Mouse (Mus musculus) G1E-ER4 (cell line): ENCODE results near the gene Mill2. TPM values are rescaled to one million over a fixed set of nuclear protein-coding genes. Genes with fewer than 3 reads are reported as not detected.

Source experiments
- GATA1 ChIP-seq: IDR thresholded peaks from one replicate; pipeline ENCODE4 v1.8.0; 2012; ENCODE audit warnings: low read length, inconsistent platforms
- polyA plus RNA-seq: library from polyadenylated mRNA; stranded (reverse); fragments of >175 nt; gene quantifications from 2 replicates; pipeline ENCODE4 v1.2.3, GENCODE M21; 2012

Mill2 gene
- polyA plus RNA-seq, 1 experiment, result not detected

GRCm38 (mm10) chr7:18900513-18900912, 60.7 kb downstream of the Mill2 start:
- TF ChIP-seq GATA1, result no peak

DNA sequence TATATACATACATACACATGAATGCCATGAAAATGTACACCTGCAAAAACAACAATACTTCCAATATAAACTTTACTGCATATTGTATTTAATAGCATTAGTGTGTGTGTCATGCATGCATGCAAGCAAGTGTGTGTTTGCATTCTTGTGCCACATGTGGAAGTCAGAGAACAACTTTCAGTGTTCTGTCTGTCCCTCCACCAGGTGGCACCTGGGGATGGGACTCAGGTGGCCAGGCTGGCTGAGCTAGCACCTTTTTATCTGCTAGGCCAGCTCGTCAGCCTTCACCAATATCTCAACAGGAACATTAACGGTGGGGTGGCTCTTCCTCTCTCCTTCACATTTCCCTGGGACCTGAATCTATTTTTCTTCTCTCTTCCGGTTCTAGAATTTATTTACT, 62.7 kb downstream of the Mill2 start:
- TF ChIP-seq GATA1, result no peak

DNA sequence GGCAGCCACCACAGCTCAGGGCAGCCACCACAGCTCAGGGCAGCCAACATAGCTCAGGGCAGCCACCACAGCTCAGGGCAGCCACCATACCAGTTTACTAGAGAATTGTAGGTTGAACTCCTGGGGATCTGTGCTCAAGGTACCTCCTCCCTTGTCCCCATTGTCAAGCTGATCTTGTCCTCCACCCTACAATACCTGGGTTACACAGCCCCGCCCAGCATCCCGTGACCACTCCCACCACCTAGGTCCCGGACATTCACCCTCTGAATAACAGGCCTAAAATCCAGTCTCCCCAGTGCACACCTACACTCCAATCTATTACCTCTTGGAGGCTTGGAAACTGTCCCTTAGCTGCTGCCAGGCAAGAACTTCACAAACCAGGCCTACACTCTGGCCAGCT, 65.2 kb downstream of the Mill2 start:
- TF ChIP-seq GATA1, result no peak

GRCm38 (mm10) chr7:18909797-18910196, 70.0 kb downstream of the Mill2 start:
- TF ChIP-seq GATA1, result no peak

DNA sequence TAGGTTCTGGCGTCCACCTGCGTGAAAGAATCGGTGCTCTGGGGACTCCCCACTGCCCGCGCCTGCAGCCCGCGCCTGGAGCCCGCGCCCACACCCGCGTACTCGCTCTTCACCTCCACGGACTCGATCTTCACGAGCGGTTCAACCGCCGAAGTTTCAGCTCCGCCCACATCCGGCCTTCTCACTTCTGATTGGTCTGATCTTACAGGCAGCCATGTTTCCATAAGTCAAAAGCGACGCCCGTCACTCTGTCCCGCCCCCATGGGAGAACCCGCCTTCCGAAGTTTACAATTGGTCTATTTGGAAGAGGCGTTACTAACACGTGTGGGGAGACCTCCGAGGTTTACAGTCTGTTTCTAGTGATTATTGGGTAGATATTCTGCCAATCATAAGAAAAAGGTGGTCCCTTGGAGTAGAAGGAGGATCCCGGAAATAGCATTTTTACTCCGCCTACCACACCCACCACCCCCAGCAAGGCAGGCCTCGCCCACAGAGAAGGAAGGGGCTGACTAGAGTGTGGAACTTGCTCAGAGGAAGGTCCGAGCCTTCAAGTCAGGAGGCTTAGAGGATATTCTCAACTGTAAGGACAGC, 70.6 kb downstream of the Mill2 start, which contains the start of gene Ccdc61:
Gene Ccdc61 (minus strand): TSS at position 175 of the 591 bp plus-strand sequence.
- no peak for TF ChIP-seq GATA1

Other genes starting within 250 kb of the Mill2 start
- not detected in 2 replicates for gene Psg23, start 223.5 kb upstream of the Mill2 start, polyA plus RNA-seq
- gene Psg21, start 183.2 kb upstream of the Mill2 start, polyA plus RNA-seq, result not detected in 2 replicates
- gene Psg20, start 153.8 kb upstream of the Mill2 start, polyA plus RNA-seq, result not detected in 2 replicates
- not detected in 2 replicates for gene Psg22, start 121.9 kb upstream of the Mill2 start, polyA plus RNA-seq
- not detected in 2 replicates for gene Psg19, start 41.4 kb upstream of the Mill2 start, polyA plus RNA-seq
- gene Psg17, start 18.4 kb upstream of the Mill2 start, polyA plus RNA-seq, result not detected in 2 replicates
- not detected in 2 replicates for gene Pglyrp1, start 31.4 kb downstream of the Mill2 start, polyA plus RNA-seq
- 81.8 and 103 TPM in 2 replicates for gene Ccdc61, start 70.4 kb downstream of the Mill2 start, polyA plus RNA-seq
- gene Nova2, start 85.9 kb downstream of the Mill2 start, polyA plus RNA-seq, result not detected in 2 replicates
- gene Nanos2, start 147.4 kb downstream of the Mill2 start, polyA plus RNA-seq, result not detected in 2 replicates
- 32.1 and 38.6 TPM in 2 replicates for gene Mypop, start 151.3 kb downstream of the Mill2 start, polyA plus RNA-seq
- 175 and 217 TPM in 2 replicates for gene Irf2bp1, start 164.1 kb downstream of the Mill2 start, polyA plus RNA-seq
- gene Foxa3, start 183.6 kb downstream of the Mill2 start, polyA plus RNA-seq, result 0.04 TPM in 1 of 2 replicates, not detected in the other
- gene Sympk, start 184.4 kb downstream of the Mill2 start, polyA plus RNA-seq, result 336 and 348 TPM in 2 replicates
- 0.04 and 0.06 TPM in 2 replicates for gene Rsph6a, start 214.7 kb downstream of the Mill2 start, polyA plus RNA-seq
- 170 and 197 TPM in 2 replicates for gene Dmwd, start 236.3 kb downstream of the Mill2 start, polyA plus RNA-seq
- 71.8 and 88.9 TPM in 2 replicates for gene Dmpk, start 243.9 kb downstream of the Mill2 start, polyA plus RNA-seq